Mouse (Mus musculus): Measurements from ENCODE around the gene Atp6v1f. TPM values are rescaled to one million over a fixed set of nuclear protein-coding genes. Genes with fewer than 3 reads are reported as not detected.

The Atp6v1f gene
- polyA plus RNA-seq, 1 experiment from 2014 or later: 294 TPM

GRCm38 (mm10) chr6:29471137-29471536 lies 3.6 kb downstream of the Atp6v1f start, which contains the start of gene Atp6v1fnb:
Gene Atp6v1fnb (plus strand): TSS chr6:29471437.
- ATAC-seq: no peak
- 81% methylated on average over 4 of the region's 4 CpGs for WGBS

GRCm38 (mm10) chr6:29473941-29474691 lies 6.6 kb downstream of the Atp6v1f start:
- Histone ChIP-seq H3K27me3 (replicated peaks) (no peaks in the 10 kb centered on the region), H3K4me1 (replicated peaks) (0 out of 2 replicates have a peak, but pooled peaks cover 5% of the 10 kb centered on the region), H3K27ac (no peak overlapping the region), H3K36me3 (peaks cover 10% of the 10 kb centered on the region), H3K9ac (peak overlapping the region; percentile 40), H3K9me3 (no peaks in the 10 kb centered on the region), H3K4me2 (replicated peaks) (peak overlapping the region; percentile 91), H3K4me3 (replicated peaks) (peak overlapping the region; percentile 44)
- ATAC-seq: peak; percentile 97
- WGBS: 5% methylated on average over 33 of the region's 33 CpGs

More at GRCm38 (mm10) chr6:29471137-29471536, 3.6 kb downstream of the Atp6v1f start, which contains the start of gene Atp6v1fnb:
- Histone ChIP-seq H3K27me3 (replicated peaks) (no peaks in the 10 kb centered on the region), H3K27ac (no peak within 1 kb of the TSS), H3K4me3 (replicated peaks) (no peak within 1 kb of the TSS), H3K4me2 (replicated peaks) (no peak within 1 kb of the TSS), H3K4me1 (replicated peaks) (0 out of 2 replicates have a peak, but pooled peaks cover 6% of the 10 kb centered on the region), H3K9me3 (no peaks in the 10 kb centered on the region), H3K9ac (no peak within 1 kb of the TSS), H3K36me3 (peaks cover 10% of the 10 kb centered on the region)

GRCm38 (mm10) chr6:29474736-29475135 lies 7.2 kb downstream of the Atp6v1f start:
- Histone ChIP-seq H3K4me2 (replicated peaks) (0 out of 2 replicates have a peak overlapping the region, but pooled peaks have one; percentile 91), H3K9ac (no peak overlapping the region), H3K9me3 (no peaks in the 10 kb centered on the region), H3K4me3 (replicated peaks) (no peak overlapping the region), H3K27me3 (replicated peaks) (no peaks in the 10 kb centered on the region), H3K4me1 (replicated peaks) (0 out of 2 replicates have a peak, but pooled peaks cover 4% of the 10 kb centered on the region), H3K36me3 (peaks cover 10% of the 10 kb centered on the region), H3K27ac (no peak overlapping the region)
- WGBS: 68% methylated on average over 2 of the region's 2 CpGs
- no peak for ATAC-seq

- Histone ChIP-seq H3K27me3 (replicated peaks) (no peaks in the 10 kb centered on the region), H3K4me3 (replicated peaks) (no peak overlapping the region), H3K4me2 (replicated peaks) (no peak overlapping the region), H3K4me1 (replicated peaks) (peaks cover 7% of the 10 kb centered on the region), H3K9me3 (no peaks in the 10 kb centered on the region), H3K9ac (no peak overlapping the region), H3K27ac (no peak overlapping the region), H3K36me3 (no peaks in the 10 kb centered on the region)
- ATAC-seq: no peak
- 92% methylated on average over 13 of the region's 13 CpGs for WGBS
These were observed 15.2 kb downstream of the Atp6v1f start for GRCm38 (mm10) chr6:29482691-29483090.

- Histone ChIP-seq H3K27me3 (replicated peaks) (no peaks in the 10 kb centered on the region), H3K9me3 (no peaks in the 10 kb centered on the region), H3K4me1 (replicated peaks) (peaks cover 7% of the 10 kb centered on the region), H3K36me3 (no peaks in the 10 kb centered on the region), H3K4me2 (replicated peaks) (peak overlapping the region; percentile 81), H3K4me3 (replicated peaks) (peak overlapping the region; percentile 36), H3K27ac (no peak overlapping the region), H3K9ac (peak overlapping the region; percentile 20; the same call in 1 of the 2 replicates)
- 10% methylated on average over 26 of the region's 26 CpGs for WGBS
- peak; percentile 81 for ATAC-seq
These were observed 17.4 kb downstream of the Atp6v1f start for GRCm38 (mm10) chr6:29484716-29485559.

GRCm38 (mm10) chr6:29485951-29486350 lies 18.4 kb downstream of the Atp6v1f start:
- Histone ChIP-seq H3K4me3 (replicated peaks) (no peak overlapping the region), H3K9ac (no peak overlapping the region), H3K27me3 (replicated peaks) (no peaks in the 10 kb centered on the region), H3K4me2 (replicated peaks) (no peak overlapping the region), H3K36me3 (no peaks in the 10 kb centered on the region), H3K4me1 (replicated peaks) (peaks cover 7% of the 10 kb centered on the region), H3K27ac (no peak overlapping the region), H3K9me3 (no peaks in the 10 kb centered on the region)
- WGBS: 62% methylated on average over 2 of the region's 2 CpGs
- no peak for ATAC-seq

- Histone ChIP-seq H3K27me3 (replicated peaks) (peaks cover 6% of the 10 kb centered on the region), H3K27ac (no peak overlapping the region), H3K36me3 (no peaks in the 10 kb centered on the region), H3K9me3 (no peaks in the 10 kb centered on the region), H3K4me1 (replicated peaks) (no peaks in the 10 kb centered on the region), H3K4me3 (replicated peaks) (no peak overlapping the region), H3K4me2 (replicated peaks) (no peak overlapping the region), H3K9ac (no peak overlapping the region)
- 83% methylated on average over 4 of the region's 4 CpGs for WGBS
- ATAC-seq: no peak
These were observed 26.6 kb downstream of the Atp6v1f start for GRCm38 (mm10) chr6:29494101-29494500.

GRCm38 (mm10) chr6:29496270-29496669 lies 28.8 kb downstream of the Atp6v1f start:
- Histone ChIP-seq H3K9ac (no peak overlapping the region), H3K27me3 (replicated peaks) (peaks cover 6% of the 10 kb centered on the region), H3K4me2 (replicated peaks) (no peak overlapping the region), H3K4me1 (replicated peaks) (no peaks in the 10 kb centered on the region), H3K9me3 (no peaks in the 10 kb centered on the region), H3K27ac (no peak overlapping the region), H3K36me3 (no peaks in the 10 kb centered on the region), H3K4me3 (replicated peaks) (no peak overlapping the region)
- ATAC-seq: no peak
- WGBS: 41% methylated on average over 25 of the region's 25 CpGs

- H3K36me3 ChIP-seq: no peaks in the 10 kb centered on the region
- no peak overlapping the region for H3K27ac ChIP-seq
- no peak overlapping the region for H3K4me2 ChIP-seq (replicated peaks)
- H3K9ac ChIP-seq: no peak overlapping the region
- ATAC-seq: 0 out of 2 replicates have a peak, but pooled peaks have one; percentile 25
- H3K27me3 ChIP-seq (replicated peaks): peaks cover 6% of the 10 kb centered on the region
- no peak overlapping the region for H3K4me3 ChIP-seq (replicated peaks)
- no peaks in the 10 kb centered on the region for H3K9me3 ChIP-seq
- WGBS: 28% methylated on average over 2 of the region's 2 CpGs
- H3K4me1 ChIP-seq (replicated peaks): no peaks in the 10 kb centered on the region
These were observed 30.3 kb downstream of the Atp6v1f start for GRCm38 (mm10) chr6:29497791-29498190.

- no peaks in the 10 kb centered on the region for H3K4me1 ChIP-seq (replicated peaks)
- peaks cover 6% of the 10 kb centered on the region for H3K27me3 ChIP-seq (replicated peaks)
- no peaks in the 10 kb centered on the region for H3K9me3 ChIP-seq
- no peaks in the 10 kb centered on the region for H3K36me3 ChIP-seq
- ATAC-seq: no peak
- H3K9ac ChIP-seq: no peak overlapping the region
- no peak overlapping the region for H3K27ac ChIP-seq
- H3K4me2 ChIP-seq (replicated peaks): no peak overlapping the region
- 85% methylated on average over 7 of the region's 7 CpGs for WGBS
- no peak overlapping the region for H3K4me3 ChIP-seq (replicated peaks)
These were observed 32.7 kb downstream of the Atp6v1f start for GRCm38 (mm10) chr6:29500177-29500576.

GRCm38 (mm10) chr6:29500810-29501209 lies 33.3 kb downstream of the Atp6v1f start:
- Histone ChIP-seq H3K27me3 (replicated peaks) (peaks cover 3% of the 10 kb centered on the region), H3K9me3 (no peaks in the 10 kb centered on the region), H3K27ac (no peak overlapping the region), H3K36me3 (no peaks in the 10 kb centered on the region), H3K4me3 (replicated peaks) (no peak overlapping the region), H3K9ac (no peak overlapping the region), H3K4me1 (replicated peaks) (no peaks in the 10 kb centered on the region), H3K4me2 (replicated peaks) (no peak overlapping the region)
- 92% methylated on average over 6 of the region's 6 CpGs for WGBS
- no peak for ATAC-seq

- H3K9ac ChIP-seq: no peak overlapping the region
- H3K9me3 ChIP-seq: no peaks in the 10 kb centered on the region
- no peak overlapping the region for H3K27ac ChIP-seq
- 88% methylated on average over 1 of the region's 1 CpGs for WGBS
- no peak overlapping the region for H3K4me3 ChIP-seq (replicated peaks)
- ATAC-seq: no peak
- no peaks in the 10 kb centered on the region for H3K36me3 ChIP-seq
- no peak overlapping the region for H3K4me2 ChIP-seq (replicated peaks)
- no peaks in the 10 kb centered on the region; the same call in 1 of the 2 replicates for H3K27me3 ChIP-seq (replicated peaks)
- H3K4me1 ChIP-seq (replicated peaks): 0 out of 2 replicates have a peak, but pooled peaks cover 2% of the 10 kb centered on the region
These were observed 34.1 kb downstream of the Atp6v1f start for GRCm38 (mm10) chr6:29501599-29501998.

All from intestine, embryonic 15.5 days (tissue).